Mouse (Mus musculus) kidney, adult 2 months (tissue): ENCODE data around the gene Fgf9.

Experiments
- CTCF ChIP-seq: fragments of 200-500 bp; conservative IDR thresholded peaks from 2 replicates; pipeline ENCODE4 v1.5.1; 2011; ENCODE audit warnings: low read depth, mild to moderate bottlenecking, control low read depth, low read length, moderate library complexity, mixed read lengths; ENCODE audit not compliant: insufficient read depth, insufficient read length
- POLR2A ChIP-seq: fragments of 200-500 bp; IDR thresholded peaks from one replicate; pipeline ENCODE4 v1.6.1; 2011; ENCODE audit warnings: low read depth, low read length, control low read depth

DNA sequence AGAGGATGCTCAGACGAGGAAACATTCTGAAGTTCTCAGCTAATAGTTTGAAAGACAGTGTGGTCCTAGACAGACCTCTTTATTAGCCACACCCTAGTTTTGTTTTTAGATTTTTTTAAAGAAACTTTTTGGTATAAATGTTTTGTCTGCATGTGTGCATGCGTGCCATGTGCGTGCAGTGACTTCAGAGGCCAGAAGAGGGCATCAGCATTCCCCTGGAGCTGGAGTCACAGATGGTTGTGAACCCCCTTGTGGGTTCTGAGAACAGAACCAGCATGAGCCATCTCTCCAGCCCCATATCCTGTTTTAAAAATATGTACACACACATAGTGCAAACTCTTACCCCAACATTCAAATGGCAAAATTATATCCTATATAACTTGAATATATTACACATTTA, 13.9 kb downstream of the Fgf9 start:
- no peak for TF ChIP-seq CTCF
- TF ChIP-seq POLR2A = no peak
